Mouse (Mus musculus) c-Kit-positive CD71-positive TER-119-negative erythroid progenitor cells, embryonic 14.5 days (primary cell): Measurements from ENCODE around the gene 4930556J24Rik.
A peak's percentile ranks its signal among the peaks of the same experiment; 100 is the strongest.
"Not testable (repeated sequence)": the region's sequence is repeated elsewhere in the genome, so short reads cannot be mapped to it uniquely, and the experiment has no call there.

Source experiments
- DNase-seq: peaks from one replicate; pipeline ENCODE4 v3.0.0-alpha.2; 2013; ENCODE audit warnings: low read depth

Gene 4930556J24Rik

GRCm38 (mm10) chr11:3921281-3921850 is 55.2 kb downstream of the 4930556J24Rik start:
- peak; percentile 30 for DNase-seq

GRCm38 (mm10) chr11:3920476-3920875 is 56.1 kb downstream of the 4930556J24Rik start:
- no peak for DNase-seq

GRCm38 (mm10) chr11:3918738-3919137 is 57.8 kb downstream of the 4930556J24Rik start:
- DNase-seq = no peak

GRCm38 (mm10) chr11:3914109-3914840 is 62.3 kb downstream of the 4930556J24Rik start, which contains the start of gene Slc35e4:
Gene Slc35e4, minus strand, starts transcription at chr11:3914664.
- peak; percentile 50 for DNase-seq

GRCm38 (mm10) chr11:3913316-3914108 is 63.1 kb downstream of the 4930556J24Rik start:
- DNase-seq = peak; percentile 61

- DNase-seq = no peak
Measured at GRCm38 (mm10) chr11:3912875-3913271, 63.7 kb downstream of the 4930556J24Rik start.

GRCm38 (mm10) chr11:3912100-3912874 is 64.3 kb downstream of the 4930556J24Rik start:
- no peak for DNase-seq

- DNase-seq = not testable (repeated sequence)
Measured at GRCm38 (mm10) chr11:3911440-3911839, 65.1 kb downstream of the 4930556J24Rik start.

- DNase-seq = no peak
Measured at GRCm38 (mm10) chr11:3910513-3911310, 65.9 kb downstream of the 4930556J24Rik start.

GRCm38 (mm10) chr11:3909236-3909635 is 67.3 kb downstream of the 4930556J24Rik start:
- no peak for DNase-seq

- no peak for DNase-seq
Measured at GRCm38 (mm10) chr11:3905446-3905845, 71.1 kb downstream of the 4930556J24Rik start.

GRCm38 (mm10) chr11:3904673-3905072 is 71.9 kb downstream of the 4930556J24Rik start:
- DNase-seq = no peak

- no peak for DNase-seq
Measured at GRCm38 (mm10) chr11:3903046-3903445, 73.5 kb downstream of the 4930556J24Rik start.

- no peak for DNase-seq
Measured at GRCm38 (mm10) chr11:3902516-3902915, 74.1 kb downstream of the 4930556J24Rik start.

- no peak for DNase-seq
Measured at GRCm38 (mm10) chr11:3900296-3900695, 76.3 kb downstream of the 4930556J24Rik start.

GRCm38 (mm10) chr11:3895933-3896332 is 80.6 kb downstream of the 4930556J24Rik start:
- DNase-seq = no peak

- DNase-seq = no peak
Measured at GRCm38 (mm10) chr11:3895458-3895857, 81.1 kb downstream of the 4930556J24Rik start.

- peak; percentile 92 for DNase-seq
Measured at GRCm38 (mm10) chr11:3894406-3895281, 81.9 kb downstream of the 4930556J24Rik start, which contains the start of the genes 4921536K21Rik and Dusp18. Gene 4921536K21Rik, minus strand, starts transcription at chr11:3895098. Gene Dusp18, plus strand, starts transcription at chr11:3895240.

- DNase-seq = no peak
Measured at GRCm38 (mm10) chr11:3893970-3894369, 82.6 kb downstream of the 4930556J24Rik start.
